Mouse (Mus musculus): ENCODE data around the gene Tldc1. TPM values are rescaled to one million over a fixed set of nuclear protein-coding genes. Genes with fewer than 3 reads are reported as not detected.
A peak's percentile ranks its signal among the peaks of the same experiment; 100 is the strongest.

The Tldc1 gene
- polyA plus RNA-seq, 1 experiment, result 10.1 TPM

- Histone ChIP-seq H3K4me3 (ENCODE audit: insufficient read depth, low read length) (no peak overlapping the region), H3K27ac (ENCODE audit: insufficient read depth, low read length) (no peak overlapping the region), H3K4me1 (ENCODE audit: control insufficient read depth, insufficient read depth, low read length) (peaks cover 15% of the 10 kb centered on the region)
- no peak for TF ChIP-seq POLR2A (IDR thresholded peaks at IDR 0.05; ENCODE audit: low read depth, low read length)
- no peak for TF ChIP-seq CTCF (IDR thresholded peaks at IDR 0.05; ENCODE audit: borderline replicate concordance, insufficient read depth, low read length)
These were observed 63.0 kb downstream of the Tldc1 start for GRCm38 (mm10) chr8:119715221-119715620.

- TF ChIP-seq POLR2A (IDR thresholded peaks at IDR 0.05; ENCODE audit: low read depth, low read length) (no peak), CTCF (IDR thresholded peaks at IDR 0.05; ENCODE audit: borderline replicate concordance, insufficient read depth, low read length) (no peak)
- Histone ChIP-seq H3K27ac (ENCODE audit: insufficient read depth, low read length) (no peak overlapping the region), H3K4me1 (ENCODE audit: control insufficient read depth, insufficient read depth, low read length) (peaks cover 20% of the 10 kb centered on the region), H3K4me3 (ENCODE audit: insufficient read depth, low read length) (no peak overlapping the region)
These were observed 64.8 kb downstream of the Tldc1 start for GRCm38 (mm10) chr8:119713421-119713820.

- peaks cover 20% of the 10 kb centered on the region for H3K4me1 ChIP-seq (ENCODE audit: control insufficient read depth, insufficient read depth, low read length)
- TF ChIP-seq POLR2A (IDR thresholded peaks at IDR 0.05; ENCODE audit: low read depth, low read length) (0 out of 2 replicates have a peak, but pooled peaks have one; percentile 27), CTCF (IDR thresholded peaks at IDR 0.05; ENCODE audit: borderline replicate concordance, insufficient read depth, low read length) (no peak)
- no peak overlapping the region for H3K27ac ChIP-seq (ENCODE audit: insufficient read depth, low read length)
- H3K4me3 ChIP-seq (ENCODE audit: insufficient read depth, low read length), result no peak overlapping the region
These were observed 66.0 kb downstream of the Tldc1 start for GRCm38 (mm10) chr8:119712226-119712625.

Other genes starting within 250 kb of the Tldc1 start
- gene Mbtps1, start 219.7 kb downstream of the Tldc1 start, polyA plus RNA-seq (2011; ENCODE audit: insufficient read length, low read depth, missing spikeins), result 114 TPM in 2 replicates
- gene Hsdl1, start 203.2 kb downstream of the Tldc1 start, polyA plus RNA-seq (2011; ENCODE audit: insufficient read length, low read depth, missing spikeins), result 7.3 and 7.5 TPM in 2 replicates
- not detected in 2 replicates for gene Dnaaf1, start 203.2 kb downstream of the Tldc1 start, polyA plus RNA-seq (2011; ENCODE audit: insufficient read length, low read depth, missing spikeins)
- 4.7 and 5.2 TPM in 2 replicates for gene Taf1c, start 173.2 kb downstream of the Tldc1 start, polyA plus RNA-seq (2011; ENCODE audit: insufficient read length, low read depth, missing spikeins)
- not detected in 2 replicates for gene Adad2, start 165.7 kb downstream of the Tldc1 start, polyA plus RNA-seq (2011; ENCODE audit: insufficient read length, low read depth, missing spikeins)
- not detected in 2 replicates for gene Kcng4, start 142.7 kb downstream of the Tldc1 start, polyA plus RNA-seq (2011; ENCODE audit: insufficient read length, low read depth, missing spikeins)
- not detected in 2 replicates for gene Wfdc1, start 112.1 kb downstream of the Tldc1 start, polyA plus RNA-seq (2011; ENCODE audit: insufficient read length, low read depth, missing spikeins)
- not detected in 2 replicates for gene Atp2c2, start 78.4 kb downstream of the Tldc1 start, polyA plus RNA-seq (2011; ENCODE audit: insufficient read length, low read depth, missing spikeins)
- 27.0 and 35.5 TPM in 2 replicates for gene Cotl1, start 62.1 kb upstream of the Tldc1 start, polyA plus RNA-seq (2011; ENCODE audit: insufficient read length, low read depth, missing spikeins)
- 1.6 and 2.1 TPM in 2 replicates for gene Klhl36, start 83.8 kb upstream of the Tldc1 start, polyA plus RNA-seq (2011; ENCODE audit: insufficient read length, low read depth, missing spikeins)
- 73.6 and 83.9 TPM in 2 replicates for gene Usp10, start 131.9 kb upstream of the Tldc1 start, polyA plus RNA-seq (2011; ENCODE audit: insufficient read length, low read depth, missing spikeins)
- 82.0 and 82.8 TPM in 2 replicates for gene Gm20388, start 132.4 kb upstream of the Tldc1 start, polyA plus RNA-seq (2011; ENCODE audit: insufficient read length, low read depth, missing spikeins)
- gene Crispld2, start 214.0 kb upstream of the Tldc1 start, polyA plus RNA-seq (2011; ENCODE audit: insufficient read length, low read depth, missing spikeins), result 40.9 and 41.4 TPM in 2 replicates

Data from embryonic fibroblast, embryonic 13.5 days (primary cell).